Mouse (Mus musculus): Measurements from ENCODE around the gene Baiap2l2.

GRCm38 (mm10) chr15:79251168-79251567 is 34.2 kb downstream of the Baiap2l2 start:
- TF ChIP-seq CTCF (IDR thresholded peaks at IDR 0.05; ENCODE audit: extremely low read depth, insufficient read depth, insufficient read length, insufficient replicate concordance) (no peak), POLR2A (IDR thresholded peaks at IDR 0.05; ENCODE audit: low read depth, low read length) (no peak)
